In the genomic region with DNA sequence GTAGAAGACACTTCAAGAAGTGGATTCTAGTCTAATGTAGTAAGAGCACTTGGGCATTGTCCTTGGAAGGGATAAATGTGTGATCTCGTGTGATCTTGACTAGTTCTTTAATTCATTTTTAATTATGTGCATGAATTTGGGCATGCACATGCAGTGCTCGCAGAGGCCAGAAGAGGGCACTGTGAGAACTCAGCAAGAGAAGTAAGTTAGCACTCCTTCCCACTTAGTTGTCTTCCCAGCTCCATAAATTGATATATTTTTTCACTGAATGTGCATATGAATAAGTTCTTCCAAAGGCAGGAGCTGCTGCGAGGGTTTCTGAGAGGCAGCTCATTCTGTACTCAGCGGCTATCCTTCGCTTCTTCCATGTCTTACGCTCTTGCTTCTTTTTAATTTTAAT, we compare ENCODE assay signal across 9 mouse cellular contexts. TPM values are rescaled to one million over a fixed set of nuclear protein-coding genes. Genes with fewer than 3 reads are reported as not detected.
A peak's percentile ranks its signal among the peaks of the same experiment; 100 is the strongest.
DNase-seq lines count a peak whose midpoint lies in the region; ATAC-seq lines count a peak whose summit lies in the region.
"Had no signal": no experiment of that assay in that cellular context is flagged by ENCODE, and none has a peak within 500 bp of the region (broad histone marks: within the 10 kb centered on the region; RNA-seq: fewer than 3 reads in every experiment).

No protein-coding gene starts in this region.

- intact Hi-C loops in heart, postnatal 14 days (cut with DNase I): loop anchor here (1.0 kb wide), 1 partner anchor 360 kb away; no protein-coding TSS in a partner anchor
- intact Hi-C loops in left cerebral cortex, postnatal 14 days (cut with DNase I): loop anchor here (10.0 kb wide), 1 partner anchor 121 kb away; no protein-coding TSS in a partner anchor

- peak; percentile 54 for DNase-seq in liver
- DNase-seq in liver, embryonic 11.5 days (ENCODE audit: low spot score): no peak
- DNase-seq in R1 (ENCODE audit: low read depth, low spot score): peak; percentile 66
- DNase-seq in cerebellum, postnatal 36 days: peak; percentile 79 to 84
- DNase-seq in heart, postnatal 14 days: peak; percentile 61 to 80
- DNase-seq in left cerebral cortex, postnatal 14 days (ENCODE audit: low spot score in 2 of 2): peak; percentile 91 to 93
- peak; percentile 74 for DNase-seq in right cerebral cortex, adult 18-20 months
- no peak for DNase-seq in T-cell, adult 2 months (ENCODE audit: low spot score)

- WGBS in liver, embryonic 11.5 days: 38% methylated on average over 6 of the region's 6 CpGs

- H3K27me3 ChIP-seq in liver, embryonic 11.5 days (replicated peaks; ENCODE audit: control insufficient read depth, insufficient read depth, low read length): peaks cover 12% of the 10 kb centered on the region
- H3K27me3 ChIP-seq: neural tube, embryonic 12.5 days had no signal

- H3K27ac ChIP-seq in liver, embryonic 11.5 days (ENCODE audit: low read depth, low read length): no peak overlapping the region
- H3K27ac ChIP-seq: neural tube, embryonic 12.5 days had no signal

- H3K9ac ChIP-seq in liver, embryonic 11.5 days (ENCODE audit: low read depth, low read length): no peak overlapping the region
- H3K9ac ChIP-seq: neural tube, embryonic 12.5 days had no signal

- H3K36me3 ChIP-seq in liver, embryonic 11.5 days (ENCODE audit: control insufficient read depth, insufficient read depth, low read length): no peaks in the 10 kb centered on the region
- H3K36me3 ChIP-seq: neural tube, embryonic 12.5 days had no signal

- no peak for ATAC-seq in liver, embryonic 11.5 days (replicated peaks; ENCODE audit: low FRiP score)

- H3K4me1 ChIP-seq in liver, embryonic 11.5 days (replicated peaks; ENCODE audit: control insufficient read depth, insufficient read depth, low read length): no peaks in the 10 kb centered on the region; the same call in 1 of the 2 replicates
- H3K4me1 ChIP-seq: neural tube, embryonic 12.5 days had no signal

- no peak overlapping the region for H3K4me3 ChIP-seq in liver, embryonic 11.5 days (ENCODE audit: low read depth, low read length)
- H3K4me3 ChIP-seq: neural tube, embryonic 12.5 days had no signal

- no peaks in the 10 kb centered on the region for H3K9me3 ChIP-seq in liver, embryonic 11.5 days (ENCODE audit: control insufficient read depth, low read length)
- H3K9me3 ChIP-seq: neural tube, embryonic 12.5 days had no signal

- H3K4me2 ChIP-seq in liver, embryonic 11.5 days: no peak overlapping the region
- H3K4me2 ChIP-seq: neural tube, embryonic 12.5 days had no signal

RNA-seq across cellular contexts. Expression of a gene that starts 3.2 kb away (rescaled TPM):
- not detected in 2 replicates for polyA plus RNA-seq in liver, embryonic 11.5 days (2014; fragmentation: Nextera tagmentation; extraction: Ambion mirVana)
- total RNA-seq in heart, postnatal 14 days (2021): not detected
- under 1 TPM; 0.46 to 0.51 TPM for total RNA-seq in left cerebral cortex, postnatal 14 days (2021)
- polyA plus RNA-seq: neural tube, embryonic 12.5 days had no signal

RNA-seq across cellular contexts. Expression of a gene that starts 24.3 kb away (rescaled TPM):
- 0.45 and 0.73 TPM in 2 replicates for polyA plus RNA-seq in liver, embryonic 11.5 days (2014; fragmentation: Nextera tagmentation; extraction: Ambion mirVana)
- under 1 TPM in 1 of 2 experiments, not detected in 1; 0.10 TPM for total RNA-seq in heart, postnatal 14 days (2021)
- 10 to 100 TPM; 13.2 to 13.4 TPM for total RNA-seq in left cerebral cortex, postnatal 14 days (2021)

RNA-seq across cellular contexts. Expression of a gene that starts 37.9 kb away (rescaled TPM):
- not detected in 2 replicates for polyA plus RNA-seq in liver, embryonic 11.5 days (2014; fragmentation: Nextera tagmentation; extraction: Ambion mirVana)
- total RNA-seq in heart, postnatal 14 days (2021): not detected
- total RNA-seq in left cerebral cortex, postnatal 14 days (2021): not detected
- polyA plus RNA-seq: neural tube, embryonic 12.5 days had no signal

Comparison
In these comparisons a context has a peak if more than half of its experiments do, and no peak if none do; other contexts are left out.
1. DNase-seq: peak in liver (single experiment), R1 (single experiment), cerebellum, postnatal 36 days (2 of 2), heart, postnatal 14 days (2 of 2), left cerebral cortex, postnatal 14 days (2 of 2) and right cerebral cortex, adult 18-20 months (single experiment); none in liver, embryonic 11.5 days (single experiment) and T-cell, adult 2 months (single experiment).
2. RNA of a gene that starts 24.3 kb away (total RNA-seq): 13.2 to 13.4 TPM in left cerebral cortex, postnatal 14 days; 0.10 TPM in heart, postnatal 14 days; every median in the first group is over 10 times any median in the second.